Mouse (Mus musculus) left cerebral cortex, adult 2 months (tissue): ENCODE results near the gene Atl2. TPM values are rescaled to one million over a fixed set of nuclear protein-coding genes. Genes with fewer than 3 reads are reported as not detected.

Experiments used
- DNase-seq, 2 experiments: peaks; one replicate each; pipeline ENCODE4 v3.0.0; 2021 to 2022; ENCODE audit warnings: low spot score in 2 of 2, mixed read lengths in 1 of 2; ENCODE audit errors: extremely low spot score in 1 of 2
- H3K27ac ChIP-seq: fragments of 200-600 bp; 2 replicates; pipeline ENCODE4 v1.8.1; 2022
- H3K4me3 ChIP-seq: fragments of 200-600 bp; 2 replicates; pipeline ENCODE4 v1.8.1; 2022
- CTCF ChIP-seq: fragments of 200-600 bp; IDR thresholded peaks from 2 replicates; pipeline ENCODE4 v1.8.1; 2022; ENCODE audit warnings: antibody characterized with exemption, mild to moderate bottlenecking, moderate library complexity
- intact Hi-C: fragments of 180-260 bp; cut with DNase I; formaldehyde crosslinking; loops from one replicate; pipeline ENCODE4 v1.15.1; 2025
- total RNA-seq, 2 experiments: library from RNA; stranded (reverse); gene quantifications; 2 replicates each; pipeline ENCODE4 v1.2.3; 2021

Atl2 gene
- total RNA-seq, 2 experiments from 2014 or later: 64.4 to 67.2 TPM

DNA sequence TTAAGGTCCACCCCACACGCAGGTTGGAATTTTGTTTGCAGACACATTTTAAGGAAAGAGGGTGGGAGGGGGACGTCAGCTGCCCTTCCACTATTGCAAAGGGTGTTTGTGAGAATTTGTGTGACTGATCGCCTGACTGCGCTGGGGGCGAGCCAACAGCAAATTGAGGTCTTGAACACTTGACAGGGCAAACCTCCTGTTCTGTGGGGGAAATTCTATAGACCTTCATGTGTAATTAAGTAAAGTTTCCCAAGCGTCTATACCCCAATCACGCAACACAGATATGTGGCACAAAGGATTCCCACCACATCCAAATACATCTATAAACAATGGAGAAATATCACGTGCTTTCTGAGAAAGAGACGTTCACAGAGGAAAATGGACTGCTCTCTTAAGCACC lies 85.5 kb downstream of the Atl2 start:
- TF ChIP-seq CTCF: no peak
- H3K27ac ChIP-seq: no peak overlapping the region
- H3K4me3 ChIP-seq: no peak overlapping the region
- DNase-seq: no peak
- intact Hi-C loops: no loop called here

DNA sequence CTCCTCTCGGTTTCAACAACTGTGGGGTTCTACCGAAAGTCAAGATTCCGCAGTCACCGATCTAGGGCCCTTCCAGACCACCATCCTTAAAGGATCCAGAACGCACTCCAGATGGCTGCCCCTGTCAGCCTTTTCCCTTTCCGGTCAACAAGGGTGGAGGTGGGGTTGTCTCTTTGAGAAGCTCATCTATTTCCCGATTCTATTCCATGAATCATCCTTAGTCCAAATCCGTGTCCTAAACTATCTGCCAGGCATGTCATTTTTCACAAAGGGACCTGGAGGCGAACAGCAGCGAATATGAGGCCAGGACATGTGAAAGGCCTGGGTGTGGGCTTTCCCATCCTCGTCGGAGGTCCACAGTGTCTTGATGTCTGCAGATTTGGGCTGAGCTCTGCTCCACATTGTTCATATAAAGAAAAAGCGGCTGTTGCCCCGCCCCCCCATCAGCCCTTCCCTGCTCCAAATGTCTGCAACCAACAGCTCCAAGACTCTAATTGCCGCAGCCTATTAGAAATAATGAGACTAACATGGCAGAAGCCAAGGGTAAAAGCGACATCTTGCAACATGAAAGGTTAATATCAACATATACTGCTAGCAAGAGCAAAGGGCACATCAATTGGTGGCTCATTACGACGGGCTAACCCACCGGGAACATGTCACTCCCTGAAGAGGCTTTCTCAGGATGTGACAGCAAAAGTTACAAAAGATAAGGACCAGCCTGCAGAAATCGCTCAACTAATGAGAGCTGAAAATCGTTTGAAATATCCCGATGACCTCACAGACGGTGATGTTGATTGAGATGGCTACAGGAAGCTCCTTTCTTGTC lies 86.2 kb downstream of the Atl2 start:
- Histone ChIP-seq H3K4me3 (no peak overlapping the region), H3K27ac (no peak overlapping the region)
- intact Hi-C loops: no loop called here
- DNase-seq: no peak
- no peak for TF ChIP-seq CTCF

DNA sequence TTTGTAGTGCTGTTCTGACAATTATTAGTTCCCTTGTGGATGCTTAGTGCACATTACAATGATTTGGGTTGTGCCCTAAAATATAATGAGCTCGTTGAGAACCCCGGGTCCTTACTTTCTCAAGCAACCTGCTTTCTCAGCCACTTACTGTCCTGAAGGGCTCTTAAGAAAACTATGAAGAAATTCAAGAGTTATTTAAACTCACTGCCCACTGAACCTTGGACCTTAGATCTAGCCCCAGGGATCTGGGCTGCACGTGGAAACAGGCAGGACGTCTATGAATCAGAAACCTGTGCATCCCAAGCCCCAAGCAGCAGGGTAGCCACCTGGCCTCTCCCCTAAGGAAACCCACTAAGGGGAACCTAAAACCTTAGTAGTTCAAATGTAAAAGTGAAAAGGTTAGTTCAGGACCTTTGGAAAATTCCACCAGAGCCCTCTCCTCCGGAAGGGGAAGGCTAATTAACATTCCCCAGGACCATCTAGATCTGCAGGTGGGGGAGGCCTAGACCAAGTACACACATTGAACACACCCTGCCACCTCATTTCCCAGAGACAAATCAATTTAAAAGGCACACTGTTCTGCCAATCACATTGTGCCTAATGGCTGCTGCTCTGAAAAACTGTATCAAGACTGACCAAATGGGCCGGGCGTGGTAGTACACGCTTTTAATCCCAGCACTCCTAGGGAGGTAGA lies 88.5 kb downstream of the Atl2 start:
- intact Hi-C loops: no loop called here
- no peak overlapping the region for H3K4me3 ChIP-seq
- no peak for TF ChIP-seq CTCF
- no peak overlapping the region for H3K27ac ChIP-seq
- DNase-seq: no peak

DNA sequence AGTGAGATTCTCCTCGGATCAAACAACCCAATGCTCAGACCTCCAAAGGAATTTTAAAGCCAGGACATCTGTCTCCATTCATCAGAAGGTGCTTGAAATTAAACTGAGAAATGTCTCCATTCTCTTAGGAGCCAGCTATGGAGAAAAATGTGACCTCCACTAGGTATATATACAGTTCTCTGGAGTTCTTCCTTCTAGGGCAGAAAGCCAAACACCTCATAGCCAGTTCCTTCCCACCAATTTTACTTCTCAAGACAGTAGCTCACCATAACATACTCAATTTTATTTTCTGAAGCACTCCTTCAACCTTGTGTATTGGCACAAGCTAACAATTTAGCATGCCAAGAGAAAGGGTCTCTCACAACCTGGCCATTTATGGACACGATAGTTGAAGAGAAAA lies 91.2 kb downstream of the Atl2 start:
- no peak overlapping the region for H3K4me3 ChIP-seq
- TF ChIP-seq CTCF: no peak
- intact Hi-C loops: no loop called here
- H3K27ac ChIP-seq: no peak overlapping the region
- DNase-seq: no peak

DNA sequence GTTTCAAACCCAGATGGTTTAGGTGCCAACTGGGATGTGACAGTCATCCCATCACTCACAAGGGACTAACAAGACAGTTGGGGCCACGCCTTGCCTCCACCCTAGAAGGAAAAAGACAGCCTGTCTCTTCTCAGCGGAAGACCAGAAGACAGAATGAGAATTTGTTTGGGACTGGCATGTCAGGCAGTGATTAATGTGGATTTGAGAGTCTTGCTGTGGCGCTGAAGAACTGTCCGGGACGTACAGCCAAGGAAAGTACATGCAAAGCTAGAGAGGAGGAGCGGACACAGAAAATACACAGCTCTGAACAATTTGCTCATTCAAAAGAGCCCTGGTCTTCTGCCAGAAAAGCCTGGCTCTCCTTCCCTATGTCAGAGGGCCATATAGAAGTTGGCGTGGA lies 93.9 kb downstream of the Atl2 start:
- Histone ChIP-seq H3K27ac (no peak overlapping the region), H3K4me3 (no peak overlapping the region)
- TF ChIP-seq CTCF: no peak
- intact Hi-C loops: no loop called here
- no peak for DNase-seq

DNA sequence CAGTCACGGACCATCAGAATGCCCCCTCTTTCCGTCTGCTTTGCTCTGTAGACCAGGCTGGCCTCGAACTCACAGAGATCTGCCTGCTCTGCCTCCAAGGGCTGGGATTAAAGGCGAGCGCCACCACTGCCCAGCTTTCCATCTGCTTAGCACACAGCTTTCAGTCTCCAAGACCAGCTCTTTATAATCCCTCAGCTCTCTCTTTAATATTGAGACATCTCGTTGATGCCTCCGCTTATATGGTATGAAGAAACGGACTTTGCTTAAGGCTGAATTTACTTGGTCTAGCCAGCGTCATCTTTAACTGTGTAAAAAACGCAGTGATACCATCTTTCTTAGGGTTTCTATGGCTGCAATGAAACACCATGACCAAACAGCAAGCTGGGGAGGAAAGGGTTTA lies 97.1 kb downstream of the Atl2 start:
- no peak overlapping the region for H3K4me3 ChIP-seq
- DNase-seq: no peak
- TF ChIP-seq CTCF: no peak
- intact Hi-C loops: no loop called here
- H3K27ac ChIP-seq: no peak overlapping the region

Other genes with a start within 250 kb of the Atl2 start
- gene Cyp1b1, start 181.1 kb downstream of the Atl2 start, total RNA-seq: 1 to 10 TPM; 3.6 to 4.1 TPM
- 10 to 100 TPM; 64.0 to 66.9 TPM for gene Hnrnpll, start 166.2 kb upstream of the Atl2 start, total RNA-seq
- gene Galm, start 231.3 kb upstream of the Atl2 start, total RNA-seq: 1 to 10 TPM; 1.8 to 2.6 TPM